Mouse (Mus musculus): ENCODE data around the gene Asic5. TPM values are rescaled to one million over a fixed set of nuclear protein-coding genes. Genes with fewer than 3 reads are reported as not detected.
A peak's percentile ranks its signal among the peaks of the same experiment; 100 is the strongest.

Gene Asic5
- polyA plus RNA-seq, 1 experiment from 2014 or later: not detected

- H3K4me2 ChIP-seq (ENCODE audit: low read depth, low read length, severe bottlenecking): no peak overlapping the region
- no peak for ATAC-seq (replicated peaks; ENCODE audit: low FRiP score)
- WGBS: 94% methylated on average over 1 of the region's 1 CpGs
Measured at GRCm38 (mm10) chr3:82027286-82027685, 45.2 kb downstream of the Asic5 start.

GRCm38 (mm10) chr3:82029229-82029628 is 47.1 kb downstream of the Asic5 start:
- no peaks in the 10 kb centered on the region for H3K27me3 ChIP-seq (ENCODE audit: control insufficient read depth, insufficient read depth, low read length)
- DNase-seq (ENCODE audit: low spot score): no peak
- H3K9ac ChIP-seq (ENCODE audit: low read length): no peak overlapping the region
- H3K27ac ChIP-seq (ENCODE audit: low read depth, low read length): no peak overlapping the region
- no peaks in the 10 kb centered on the region for H3K36me3 ChIP-seq (ENCODE audit: control insufficient read depth, insufficient read depth, low read length)
- peak; percentile 87 for ATAC-seq (replicated peaks; ENCODE audit: low FRiP score)
- no peaks in the 10 kb centered on the region for H3K4me1 ChIP-seq (replicated peaks; ENCODE audit: control insufficient read depth, insufficient read depth, low read length)
- 2% methylated on average over 3 of the region's 3 CpGs for WGBS
- H3K4me3 ChIP-seq (ENCODE audit: low read depth, low read length): no peak overlapping the region
- no peaks in the 10 kb centered on the region for H3K9me3 ChIP-seq (ENCODE audit: control insufficient read depth, low read length)
- H3K4me2 ChIP-seq (ENCODE audit: low read depth, low read length, severe bottlenecking): no peak overlapping the region

More at GRCm38 (mm10) chr3:82027286-82027685, 45.2 kb downstream of the Asic5 start:
- Histone ChIP-seq H3K4me1 (replicated peaks; ENCODE audit: control insufficient read depth, insufficient read depth, low read length) (no peaks in the 10 kb centered on the region), H3K4me3 (ENCODE audit: low read depth, low read length) (no peak overlapping the region), H3K9me3 (ENCODE audit: control insufficient read depth, low read length) (no peaks in the 10 kb centered on the region), H3K36me3 (ENCODE audit: control insufficient read depth, insufficient read depth, low read length) (no peaks in the 10 kb centered on the region), H3K27ac (ENCODE audit: low read depth, low read length) (no peak overlapping the region), H3K9ac (ENCODE audit: low read length) (no peak overlapping the region), H3K27me3 (ENCODE audit: control insufficient read depth, insufficient read depth, low read length) (no peaks in the 10 kb centered on the region)
- DNase-seq (ENCODE audit: low spot score): no peak

- Histone ChIP-seq H3K9me3 (ENCODE audit: control insufficient read depth, low read length) (no peaks in the 10 kb centered on the region), H3K36me3 (ENCODE audit: control insufficient read depth, insufficient read depth, low read length) (no peaks in the 10 kb centered on the region), H3K4me3 (ENCODE audit: low read depth, low read length) (no peak overlapping the region), H3K27ac (ENCODE audit: low read depth, low read length) (no peak overlapping the region), H3K4me1 (replicated peaks; ENCODE audit: control insufficient read depth, insufficient read depth, low read length) (no peaks in the 10 kb centered on the region), H3K9ac (ENCODE audit: low read length) (no peak overlapping the region), H3K4me2 (ENCODE audit: low read depth, low read length, severe bottlenecking) (no peak overlapping the region), H3K27me3 (ENCODE audit: control insufficient read depth, insufficient read depth, low read length) (no peaks in the 10 kb centered on the region)
- DNase-seq (ENCODE audit: low spot score): no peak
- WGBS: 86% methylated on average over 1 of the region's 1 CpGs
- ATAC-seq (replicated peaks; ENCODE audit: low FRiP score): no peak
Measured at GRCm38 (mm10) chr3:82030008-82030748, 48.1 kb downstream of the Asic5 start.

GRCm38 (mm10) chr3:82036262-82037044 is 54.4 kb downstream of the Asic5 start:
- Histone ChIP-seq H3K36me3 (ENCODE audit: control insufficient read depth, insufficient read depth, low read length) (no peaks in the 10 kb centered on the region), H3K4me2 (ENCODE audit: low read depth, low read length, severe bottlenecking) (no peak overlapping the region), H3K27me3 (ENCODE audit: control insufficient read depth, insufficient read depth, low read length) (no peaks in the 10 kb centered on the region), H3K4me1 (replicated peaks; ENCODE audit: control insufficient read depth, insufficient read depth, low read length) (no peaks in the 10 kb centered on the region), H3K9me3 (ENCODE audit: control insufficient read depth, low read length) (no peaks in the 10 kb centered on the region), H3K4me3 (ENCODE audit: low read depth, low read length) (no peak overlapping the region), H3K9ac (ENCODE audit: low read length) (no peak overlapping the region), H3K27ac (ENCODE audit: low read depth, low read length) (no peak overlapping the region)
- no peak for DNase-seq (ENCODE audit: low spot score)
- ATAC-seq (replicated peaks; ENCODE audit: low FRiP score): no peak
- WGBS: 92% methylated on average over 2 of the region's 2 CpGs

- Histone ChIP-seq H3K27me3 (ENCODE audit: control insufficient read depth, insufficient read depth, low read length) (no peaks in the 10 kb centered on the region), H3K27ac (ENCODE audit: low read depth, low read length) (no peak overlapping the region), H3K4me3 (ENCODE audit: low read depth, low read length) (no peak overlapping the region), H3K36me3 (ENCODE audit: control insufficient read depth, insufficient read depth, low read length) (no peaks in the 10 kb centered on the region), H3K9ac (ENCODE audit: low read length) (no peak overlapping the region), H3K9me3 (ENCODE audit: control insufficient read depth, low read length) (no peaks in the 10 kb centered on the region), H3K4me1 (replicated peaks; ENCODE audit: control insufficient read depth, insufficient read depth, low read length) (no peaks in the 10 kb centered on the region), H3K4me2 (ENCODE audit: low read depth, low read length, severe bottlenecking) (no peak overlapping the region)
- no peak for DNase-seq (ENCODE audit: low spot score)
- WGBS: 86% methylated on average over 6 of the region's 6 CpGs
- ATAC-seq (replicated peaks; ENCODE audit: low FRiP score): no peak
Measured at GRCm38 (mm10) chr3:82043676-82044075, 61.6 kb downstream of the Asic5 start.

GRCm38 (mm10) chr3:82044902-82045301 is 62.8 kb downstream of the Asic5 start:
- no peaks in the 10 kb centered on the region for H3K4me1 ChIP-seq (replicated peaks; ENCODE audit: control insufficient read depth, insufficient read depth, low read length)
- no peak overlapping the region for H3K4me3 ChIP-seq (ENCODE audit: low read depth, low read length)
- H3K9me3 ChIP-seq (ENCODE audit: control insufficient read depth, low read length): no peaks in the 10 kb centered on the region
- DNase-seq (ENCODE audit: low spot score): no peak
- H3K27me3 ChIP-seq (ENCODE audit: control insufficient read depth, insufficient read depth, low read length): no peaks in the 10 kb centered on the region
- H3K27ac ChIP-seq (ENCODE audit: low read depth, low read length): no peak overlapping the region
- H3K4me2 ChIP-seq (ENCODE audit: low read depth, low read length, severe bottlenecking): no peak overlapping the region
- ATAC-seq (replicated peaks; ENCODE audit: low FRiP score): no peak
- no peaks in the 10 kb centered on the region for H3K36me3 ChIP-seq (ENCODE audit: control insufficient read depth, insufficient read depth, low read length)
- H3K9ac ChIP-seq (ENCODE audit: low read length): no peak overlapping the region
- 90% methylated on average over 5 of the region's 5 CpGs for WGBS

GRCm38 (mm10) chr3:82046087-82046486 is 64.0 kb downstream of the Asic5 start:
- Histone ChIP-seq H3K27me3 (ENCODE audit: control insufficient read depth, insufficient read depth, low read length) (no peaks in the 10 kb centered on the region), H3K36me3 (ENCODE audit: control insufficient read depth, insufficient read depth, low read length) (no peaks in the 10 kb centered on the region), H3K27ac (ENCODE audit: low read depth, low read length) (no peak overlapping the region), H3K9me3 (ENCODE audit: control insufficient read depth, low read length) (no peaks in the 10 kb centered on the region), H3K4me1 (replicated peaks; ENCODE audit: control insufficient read depth, insufficient read depth, low read length) (no peaks in the 10 kb centered on the region), H3K4me3 (ENCODE audit: low read depth, low read length) (no peak overlapping the region), H3K4me2 (ENCODE audit: low read depth, low read length, severe bottlenecking) (no peak overlapping the region), H3K9ac (ENCODE audit: low read length) (no peak overlapping the region)
- DNase-seq (ENCODE audit: low spot score) (no peak), ATAC-seq (replicated peaks; ENCODE audit: low FRiP score) (no peak)
- WGBS: 90% methylated on average over 8 of the region's 8 CpGs

GRCm38 (mm10) chr3:82047100-82047753 is 65.1 kb downstream of the Asic5 start:
- no peak overlapping the region for H3K4me2 ChIP-seq (ENCODE audit: low read depth, low read length, severe bottlenecking)
- peak; percentile 56 for DNase-seq (ENCODE audit: low spot score)

More at GRCm38 (mm10) chr3:82047100-82047753, 65.1 kb downstream of the Asic5 start:
- no peak overlapping the region for H3K27ac ChIP-seq (ENCODE audit: low read depth, low read length)
- H3K9me3 ChIP-seq (ENCODE audit: control insufficient read depth, low read length): no peaks in the 10 kb centered on the region
- H3K4me3 ChIP-seq (ENCODE audit: low read depth, low read length): no peak overlapping the region
- no peak for ATAC-seq (replicated peaks; ENCODE audit: low FRiP score)
- no peak overlapping the region for H3K9ac ChIP-seq (ENCODE audit: low read length)
- no peaks in the 10 kb centered on the region for H3K36me3 ChIP-seq (ENCODE audit: control insufficient read depth, insufficient read depth, low read length)
- no peaks in the 10 kb centered on the region for H3K4me1 ChIP-seq (replicated peaks; ENCODE audit: control insufficient read depth, insufficient read depth, low read length)
- WGBS: 34% methylated on average over 8 of the region's 8 CpGs
- no peaks in the 10 kb centered on the region for H3K27me3 ChIP-seq (ENCODE audit: control insufficient read depth, insufficient read depth, low read length)

Measured in forebrain, embryonic 11.5 days (tissue).